Mouse (Mus musculus): ENCODE results near the gene Scaf4. TPM values are rescaled to one million over a fixed set of nuclear protein-coding genes. Genes with fewer than 3 reads are reported as not detected.

Gene Scaf4
- total RNA-seq, 4 experiments from 2014 or later = 52.4 to 66.5 (median 60.7) TPM

GRCm38 (mm10) chr16:90203226-90203962, 80.9 kb downstream of the Scaf4 start:
- DNase-seq (ENCODE audit: low spot score in 2 of 2) = no peak

DNA sequence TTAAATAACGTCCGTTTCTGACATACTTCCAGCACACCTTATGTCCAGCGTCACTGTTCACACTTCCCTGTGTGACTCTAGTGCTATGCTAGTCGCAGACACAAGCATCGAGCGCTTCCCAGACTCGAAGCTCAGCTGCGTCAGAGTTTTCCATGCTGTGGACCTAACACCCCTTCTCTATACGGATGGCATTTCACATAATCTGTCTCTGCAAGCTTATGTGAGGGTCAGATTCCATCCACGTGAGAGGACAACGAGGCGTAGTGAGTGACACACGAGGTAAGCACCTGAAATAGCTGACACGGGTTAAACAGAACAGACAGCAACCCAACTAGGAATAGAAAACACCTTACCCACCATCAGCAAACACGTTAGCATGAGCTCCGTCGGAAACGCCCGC, 82.2 kb downstream of the Scaf4 start:
- DNase-seq (ENCODE audit: low spot score in 2 of 2) = no peak

DNA sequence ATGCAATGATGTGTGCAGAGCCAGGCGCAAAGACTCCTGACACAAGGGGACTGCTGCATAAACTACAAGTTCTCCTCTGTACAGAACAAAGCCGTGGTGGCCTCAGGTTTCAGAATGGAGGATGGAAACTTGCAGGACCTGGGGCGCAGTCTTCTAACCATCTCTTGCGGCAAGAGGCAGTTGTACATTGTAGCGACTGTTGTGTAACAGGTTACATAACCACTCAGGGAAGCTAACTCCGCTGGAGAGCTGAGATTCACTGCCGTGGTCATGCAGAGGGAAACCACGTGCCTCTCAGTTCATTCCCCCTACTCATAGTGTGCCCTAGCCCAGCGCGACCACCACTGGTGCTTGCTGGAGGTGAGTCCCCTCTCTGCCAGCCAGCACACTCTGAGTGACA, 85.1 kb downstream of the Scaf4 start:
- no peak for DNase-seq (ENCODE audit: low spot score in 2 of 2)

DNA sequence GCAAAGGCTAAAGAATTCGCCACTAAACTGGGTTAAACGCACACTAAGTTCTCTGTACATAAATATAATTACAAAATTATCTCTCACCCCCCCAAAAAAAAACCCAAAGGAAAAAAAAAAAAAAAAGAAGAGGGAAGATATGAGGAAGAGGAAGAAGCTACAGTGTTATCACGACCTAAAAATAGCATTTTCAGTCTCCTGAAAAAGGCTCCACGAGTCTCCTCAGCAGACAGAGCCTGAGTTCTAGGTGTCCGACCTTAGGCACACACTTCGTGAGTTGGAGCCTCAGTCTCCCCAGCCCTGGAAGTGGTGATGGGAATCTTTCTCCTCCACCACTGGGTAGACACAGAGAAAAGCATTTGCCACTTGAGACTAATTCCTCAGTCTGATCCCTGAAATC, 85.7 kb downstream of the Scaf4 start:
- DNase-seq (ENCODE audit: low spot score in 2 of 2) = no peak

DNA sequence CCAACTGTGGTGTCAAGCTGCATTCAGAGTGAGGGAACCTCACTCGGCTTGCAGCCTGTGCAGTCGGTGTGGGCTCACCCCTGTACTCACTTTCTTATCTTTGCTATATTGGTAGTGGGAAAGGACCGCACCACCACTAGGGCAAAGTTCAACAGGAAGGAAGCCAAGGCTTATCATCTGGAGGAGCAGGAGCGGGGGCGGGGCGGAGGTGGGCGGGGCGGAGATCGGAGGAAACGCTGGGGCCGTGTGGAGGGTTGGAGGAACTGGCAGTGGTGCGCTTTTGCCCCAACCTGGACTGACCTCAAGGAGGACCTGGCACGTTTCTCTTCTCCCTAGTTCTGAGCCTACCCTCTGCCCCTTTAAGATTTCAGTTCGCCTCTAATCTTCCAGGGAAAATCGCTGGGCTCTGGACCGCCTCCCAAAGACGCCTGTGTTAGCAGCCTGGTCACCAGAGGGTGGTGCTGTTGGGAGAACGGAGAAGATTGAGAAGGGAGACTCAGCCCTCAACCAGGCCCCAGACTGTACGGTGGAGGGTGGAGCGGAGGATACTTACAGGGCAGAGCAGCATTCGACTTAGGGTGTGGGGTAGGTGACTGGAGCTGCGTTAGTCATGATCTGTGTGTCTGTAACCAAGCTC, 86.8 kb downstream of the Scaf4 start:
- peak in 1 of 2 experiments; percentile 47 for DNase-seq (ENCODE audit: low spot score in 2 of 2)

GRCm38 (mm10) chr16:90196688-90197240, 87.5 kb downstream of the Scaf4 start:
- no peak for DNase-seq (ENCODE audit: low spot score in 2 of 2)

GRCm38 (mm10) chr16:90193719-90194118, 90.6 kb downstream of the Scaf4 start:
- DNase-seq (ENCODE audit: low spot score in 2 of 2) = no peak

GRCm38 (mm10) chr16:90191289-90191688, 93.0 kb downstream of the Scaf4 start:
- no peak for DNase-seq (ENCODE audit: low spot score in 2 of 2)

GRCm38 (mm10) chr16:90187453-90187852, 96.8 kb downstream of the Scaf4 start:
- no peak for DNase-seq (ENCODE audit: low spot score in 2 of 2)

- peak; percentile 74 to 89 for DNase-seq (ENCODE audit: low spot score in 2 of 2)
Measured at GRCm38 (mm10) chr16:90185928-90186588, 98.2 kb downstream of the Scaf4 start.

- no peak for DNase-seq (ENCODE audit: low spot score in 2 of 2)
Measured at GRCm38 (mm10) chr16:90184135-90184534, 100.2 kb downstream of the Scaf4 start.

DNA sequence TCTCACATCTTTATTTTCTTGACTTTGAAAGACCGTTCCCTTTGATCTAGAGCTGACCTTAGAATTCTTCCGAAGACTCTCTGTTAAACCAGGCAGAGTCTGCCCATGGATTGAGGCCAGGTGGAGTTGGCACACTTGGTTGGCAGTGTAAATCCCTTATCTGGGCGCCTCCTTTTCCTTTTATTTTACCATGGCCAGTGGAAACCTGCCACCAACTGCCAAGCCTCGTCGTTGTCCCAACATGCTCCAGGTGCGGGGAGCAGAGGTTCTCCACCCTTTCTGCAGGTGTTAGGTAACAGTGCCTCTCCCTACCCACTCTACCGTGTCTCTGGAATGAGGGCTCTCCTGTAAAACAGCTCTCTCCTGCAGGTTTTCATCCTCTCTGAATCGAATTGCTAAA, 102.6 kb downstream of the Scaf4 start:
- no peak for DNase-seq (ENCODE audit: low spot score in 2 of 2)

- no peak for DNase-seq (ENCODE audit: low spot score in 2 of 2)
Measured at GRCm38 (mm10) chr16:90180975-90181374, 103.3 kb downstream of the Scaf4 start.

GRCm38 (mm10) chr16:90179892-90180291, 104.4 kb downstream of the Scaf4 start:
- DNase-seq (ENCODE audit: low spot score in 2 of 2) = no peak

DNA sequence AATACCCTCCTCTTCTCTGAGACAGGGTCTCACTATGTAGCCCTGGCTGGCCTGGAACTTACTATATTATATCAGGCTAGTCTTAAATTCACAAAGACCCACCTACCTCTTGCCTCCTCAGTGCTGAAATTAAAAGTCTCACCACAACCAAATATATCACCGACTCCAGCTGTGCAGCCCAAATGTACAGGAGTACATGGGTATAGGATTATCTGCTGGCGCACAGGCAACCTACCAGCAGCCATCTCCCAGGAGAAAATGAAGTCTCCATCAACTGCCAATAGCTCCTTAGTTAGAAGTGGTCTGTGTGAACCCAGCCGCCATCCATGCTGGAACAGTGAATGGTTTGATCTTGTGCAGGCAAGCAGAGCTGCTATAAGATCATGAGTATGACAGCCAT, 105.9 kb downstream of the Scaf4 start:
- no peak for DNase-seq (ENCODE audit: low spot score in 2 of 2)

- no peak for DNase-seq (ENCODE audit: low spot score in 2 of 2)
Measured at GRCm38 (mm10) chr16:90177425-90177824, 106.9 kb downstream of the Scaf4 start.

DNA sequence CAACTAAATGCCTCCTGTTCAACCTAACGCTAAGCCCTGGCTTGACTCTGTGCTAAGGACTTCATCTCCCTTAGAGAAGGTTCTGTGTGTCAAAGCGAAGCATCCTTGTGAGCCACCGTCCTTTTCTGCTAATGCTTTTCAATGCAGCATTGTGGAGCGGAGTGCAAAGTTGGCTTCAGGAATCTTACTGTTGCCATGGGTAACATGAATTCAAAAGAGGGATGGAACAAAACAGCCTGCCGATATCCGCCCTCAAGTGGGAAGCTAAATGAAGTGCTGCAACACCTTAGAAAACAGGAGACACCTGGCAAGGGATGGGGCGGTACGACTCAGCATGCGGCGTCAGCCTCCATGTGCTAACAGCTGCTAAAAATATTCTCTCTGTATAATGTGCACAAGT, 107.8 kb downstream of the Scaf4 start:
- DNase-seq (ENCODE audit: low spot score in 2 of 2) = peak; percentile 68 to 71

Other genes starting within 250 kb of the Scaf4 start
- gene Tiam1, start 140.7 kb downstream of the Scaf4 start, total RNA-seq (2022) = 100 to 1,000 TPM; 103 to 125 (median 116) TPM
- 100 to 1,000 TPM; 356 to 433 (median 388) TPM for gene Sod1, start 63.7 kb downstream of the Scaf4 start, total RNA-seq (2022)
- 10 to 100 TPM; 25.2 to 30.3 (median 26.7) TPM for gene Hunk, start 101.5 kb upstream of the Scaf4 start, total RNA-seq (2022)

All from layer of hippocampus, adult 8-10 months (tissue).